Mouse (Mus musculus): Measurements from ENCODE around the gene Fam84a. TPM values are rescaled to one million over a fixed set of nuclear protein-coding genes. Genes with fewer than 3 reads are reported as not detected.

The Fam84a gene
- polyA plus RNA-seq, 1 experiment from 2014 or later: 38.0 TPM

GRCm38 (mm10) chr12:14149022-14149842 lies 2.6 kb downstream of the Fam84a start:
- Histone ChIP-seq H3K4me3 (replicated peaks; ENCODE audit: low read length) (peak overlapping the region; percentile 73), H3K27ac (ENCODE audit: low read length) (no peak overlapping the region), H3K36me3 (ENCODE audit: control insufficient read depth, insufficient read depth, low read length) (no peaks in the 10 kb centered on the region), H3K4me2 (ENCODE audit: low read depth, low read length) (peak overlapping the region; percentile 86), H3K4me1 (ENCODE audit: control insufficient read depth, insufficient read depth, low read length) (0 out of 2 replicates have a peak, but pooled peaks cover 4% of the 10 kb centered on the region), H3K9me3 (replicated peaks; ENCODE audit: control insufficient read depth, low read length) (no peaks in the 10 kb centered on the region), H3K9ac (ENCODE audit: low read length) (peak overlapping the region; percentile 73), H3K27me3 (ENCODE audit: control insufficient read depth, insufficient read depth, low read length) (peaks cover 6% of the 10 kb centered on the region)
- ATAC-seq (ENCODE audit: insufficient read depth, low FRiP score): no peak
- WGBS: 17% methylated on average over 27 of the region's 27 CpGs

- no peak overlapping the region for H3K4me2 ChIP-seq (ENCODE audit: low read depth, low read length)
- H3K27ac ChIP-seq (ENCODE audit: low read length): no peak overlapping the region
- H3K9ac ChIP-seq (ENCODE audit: low read length): no peak overlapping the region
- H3K27me3 ChIP-seq (ENCODE audit: control insufficient read depth, insufficient read depth, low read length): no peaks in the 10 kb centered on the region
- 84% methylated on average over 1 of the region's 1 CpGs for WGBS
- no peaks in the 10 kb centered on the region for H3K36me3 ChIP-seq (ENCODE audit: control insufficient read depth, insufficient read depth, low read length)
- H3K4me1 ChIP-seq (ENCODE audit: control insufficient read depth, insufficient read depth, low read length): no peaks in the 10 kb centered on the region
- no peak for ATAC-seq (ENCODE audit: insufficient read depth, low FRiP score)
- no peak overlapping the region for H3K4me3 ChIP-seq (replicated peaks; ENCODE audit: low read length)
- H3K9me3 ChIP-seq (replicated peaks; ENCODE audit: control insufficient read depth, low read length): no peaks in the 10 kb centered on the region
Measured at GRCm38 (mm10) chr12:14137046-14137445, 14.8 kb downstream of the Fam84a start.

GRCm38 (mm10) chr12:14114730-14115129 lies 37.1 kb downstream of the Fam84a start:
- H3K27me3 ChIP-seq (ENCODE audit: control insufficient read depth, insufficient read depth, low read length): no peaks in the 10 kb centered on the region
- H3K27ac ChIP-seq (ENCODE audit: low read length): no peak overlapping the region
- no peak overlapping the region for H3K4me2 ChIP-seq (ENCODE audit: low read depth, low read length)
- no peak overlapping the region for H3K9ac ChIP-seq (ENCODE audit: low read length)
- H3K36me3 ChIP-seq (ENCODE audit: control insufficient read depth, insufficient read depth, low read length): no peaks in the 10 kb centered on the region
- ATAC-seq (ENCODE audit: insufficient read depth, low FRiP score): no peak
- H3K9me3 ChIP-seq (replicated peaks; ENCODE audit: control insufficient read depth, low read length): no peaks in the 10 kb centered on the region
- WGBS: 77% methylated on average over 6 of the region's 6 CpGs
- H3K4me1 ChIP-seq (ENCODE audit: control insufficient read depth, insufficient read depth, low read length): no peaks in the 10 kb centered on the region
- H3K4me3 ChIP-seq (replicated peaks; ENCODE audit: low read length): no peak overlapping the region

GRCm38 (mm10) chr12:14096944-14097343 lies 54.9 kb downstream of the Fam84a start:
- Histone ChIP-seq H3K9ac (ENCODE audit: low read length) (no peak overlapping the region), H3K4me3 (replicated peaks; ENCODE audit: low read length) (no peak overlapping the region), H3K4me1 (ENCODE audit: control insufficient read depth, insufficient read depth, low read length) (no peaks in the 10 kb centered on the region), H3K27ac (ENCODE audit: low read length) (no peak overlapping the region), H3K27me3 (ENCODE audit: control insufficient read depth, insufficient read depth, low read length) (no peaks in the 10 kb centered on the region), H3K36me3 (ENCODE audit: control insufficient read depth, insufficient read depth, low read length) (no peaks in the 10 kb centered on the region), H3K9me3 (replicated peaks; ENCODE audit: control insufficient read depth, low read length) (no peaks in the 10 kb centered on the region), H3K4me2 (ENCODE audit: low read depth, low read length) (no peak overlapping the region)
- ATAC-seq (ENCODE audit: insufficient read depth, low FRiP score): no peak

All from stomach, embryonic 16.5 days (tissue).